Mouse (Mus musculus) kidney, adult 9 months (tissue): ENCODE results near the gene Hivep3.

Experiments used
- DNase-seq: peaks from one replicate; pipeline ENCODE4 v3.0.0; 2022

Hivep3 gene

DNA sequence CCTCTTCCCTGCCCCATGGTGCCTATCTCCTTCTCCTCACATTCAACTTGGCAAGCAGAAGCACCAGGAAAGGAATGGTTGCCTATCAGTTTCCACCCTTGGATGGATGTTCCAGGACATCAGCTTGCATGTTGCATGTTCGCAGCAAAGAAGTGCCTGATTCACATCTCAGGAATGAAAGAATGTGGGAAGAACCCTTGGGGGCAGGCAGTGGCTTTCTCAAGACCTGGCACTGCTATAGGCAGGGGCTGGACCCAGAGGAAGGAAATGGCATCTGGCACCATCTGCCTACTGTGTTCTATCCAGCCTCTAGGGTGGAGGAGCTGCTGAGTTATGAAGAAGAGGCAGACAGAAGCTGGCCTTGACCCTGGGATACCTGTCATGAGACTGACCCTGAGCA is 296.4 kb downstream of the Hivep3 start:
- no peak for DNase-seq

DNA sequence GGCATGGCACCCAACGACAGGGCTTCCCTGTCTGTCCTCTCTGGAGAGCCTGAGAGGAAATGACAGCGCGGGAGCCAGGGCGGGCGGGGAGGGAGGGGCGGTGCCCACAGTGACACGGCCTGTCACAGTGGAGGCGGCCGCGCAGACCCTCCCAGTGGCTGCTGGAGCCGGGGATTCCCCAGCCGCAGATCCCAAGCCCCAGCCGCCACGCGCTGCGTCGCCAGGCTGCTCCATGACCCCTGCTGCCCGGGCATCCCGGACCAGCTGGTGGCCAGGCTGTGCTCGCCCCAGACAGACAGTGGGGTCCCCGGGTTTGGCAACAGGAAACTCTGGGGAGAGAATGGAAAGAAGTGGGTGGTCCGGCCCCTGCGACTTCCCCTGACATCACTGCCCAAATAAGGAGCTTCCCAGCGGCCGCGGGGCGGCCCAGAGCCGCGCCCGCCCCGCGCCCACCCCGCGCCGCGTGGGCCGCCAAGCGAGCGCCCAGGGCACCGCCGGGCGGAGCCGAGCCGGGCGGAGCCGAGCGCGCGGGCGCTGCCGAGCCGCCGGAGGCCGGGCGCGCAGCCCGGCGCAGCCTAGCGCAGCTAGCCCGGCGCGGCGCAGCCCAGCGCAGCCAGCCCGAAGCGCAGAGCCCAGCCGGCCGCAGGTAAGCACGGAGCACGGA is 298.9 kb downstream of the Hivep3 start:
- peak; percentile 48 for DNase-seq

DNA sequence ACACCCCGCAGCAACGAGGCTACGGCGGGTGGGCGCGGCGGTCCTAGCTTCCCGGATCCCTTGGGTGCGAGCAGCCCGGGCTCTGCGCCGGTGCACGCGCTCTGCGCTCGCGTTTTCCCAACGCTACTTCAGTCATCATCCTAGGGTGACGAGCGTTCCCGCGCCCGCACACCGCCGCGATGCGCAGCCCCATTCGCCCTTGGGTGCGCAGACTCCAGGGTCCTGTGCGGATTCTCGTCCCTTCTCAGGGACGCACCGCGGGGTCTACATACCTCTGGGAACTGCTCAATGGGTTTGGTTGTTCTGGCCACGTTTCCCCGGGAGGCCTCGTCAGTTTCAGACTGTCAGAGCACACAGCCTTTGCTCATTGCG is 299.4 kb downstream of the Hivep3 start:
- no peak for DNase-seq

DNA sequence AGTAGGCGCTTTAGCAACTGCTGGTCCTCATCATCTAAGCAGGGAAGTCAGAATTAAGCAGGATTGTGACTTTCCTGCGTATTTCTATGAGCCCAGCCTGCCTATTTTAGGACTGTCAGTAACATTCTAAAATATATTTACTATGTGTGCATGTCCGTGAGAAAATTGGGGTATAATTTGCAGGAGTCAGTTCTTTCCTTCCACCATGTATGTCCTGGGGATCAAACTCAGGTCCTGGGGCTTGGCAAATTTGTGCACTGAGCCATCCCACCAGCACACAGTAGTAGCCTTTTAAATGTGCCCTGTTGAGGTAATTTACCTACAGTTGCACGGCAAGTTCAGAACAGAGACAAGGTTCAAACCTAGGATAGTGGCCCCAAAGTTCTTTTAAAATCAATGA is 302.7 kb downstream of the Hivep3 start:
- no peak for DNase-seq

DNA sequence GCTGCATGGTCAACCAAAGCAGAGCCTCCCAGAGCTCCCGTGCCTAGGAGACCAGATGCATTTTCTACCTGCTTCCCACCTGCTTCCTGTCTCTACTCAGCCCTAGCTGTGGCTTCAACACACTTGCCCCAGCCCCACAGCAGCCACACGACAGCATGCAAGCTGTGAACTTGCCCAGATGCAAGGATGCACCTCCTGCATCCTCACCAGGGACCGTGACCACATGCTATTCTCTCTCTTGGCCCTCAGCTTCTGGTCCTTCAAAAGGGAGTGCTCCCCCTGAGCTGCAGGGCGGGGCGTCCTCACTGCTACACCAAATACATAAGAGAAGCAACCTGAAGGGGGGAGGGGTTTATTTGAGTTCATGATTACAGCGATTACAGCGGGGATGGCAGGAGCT is 303.4 kb downstream of the Hivep3 start:
- DNase-seq: no peak

DNA sequence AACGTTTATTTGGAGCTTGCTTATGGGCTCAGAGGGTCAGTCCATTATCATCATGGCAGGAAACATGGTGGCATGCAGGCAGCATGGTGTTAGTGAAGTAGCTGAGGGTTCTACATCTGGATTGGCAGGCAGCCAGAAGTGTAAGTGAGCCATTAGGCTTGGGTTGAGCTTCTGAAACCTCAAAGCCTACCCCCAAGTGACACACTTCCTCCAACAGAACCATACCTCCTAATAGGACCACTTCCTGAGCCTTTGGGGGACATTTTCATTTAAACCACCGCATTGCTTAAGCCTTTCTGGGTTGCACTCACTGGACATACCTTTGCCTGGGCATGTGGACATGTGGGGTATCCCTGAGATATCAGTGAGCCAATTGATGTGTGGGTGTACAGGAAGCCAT is 307.9 kb downstream of the Hivep3 start:
- DNase-seq: no peak

DNA sequence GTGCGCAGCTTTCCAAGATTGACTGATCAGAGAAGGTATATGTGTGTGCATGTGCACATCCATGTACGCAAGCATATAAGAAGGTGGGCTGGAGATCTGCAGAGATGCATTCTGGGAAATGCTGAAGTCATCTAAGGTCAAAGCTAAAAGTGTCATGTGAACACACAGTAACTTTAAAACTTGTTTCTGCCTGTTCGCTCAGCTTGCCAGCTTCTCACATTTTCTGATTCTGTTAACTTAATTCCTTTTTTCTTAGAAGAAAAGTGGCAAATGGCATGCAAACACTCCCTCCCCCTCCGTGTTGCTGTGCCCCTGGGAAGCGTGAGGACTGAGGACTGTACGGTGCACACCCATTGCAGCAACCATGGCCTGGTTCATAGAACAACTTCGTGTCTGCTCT is 308.9 kb downstream of the Hivep3 start:
- DNase-seq: no peak

DNA sequence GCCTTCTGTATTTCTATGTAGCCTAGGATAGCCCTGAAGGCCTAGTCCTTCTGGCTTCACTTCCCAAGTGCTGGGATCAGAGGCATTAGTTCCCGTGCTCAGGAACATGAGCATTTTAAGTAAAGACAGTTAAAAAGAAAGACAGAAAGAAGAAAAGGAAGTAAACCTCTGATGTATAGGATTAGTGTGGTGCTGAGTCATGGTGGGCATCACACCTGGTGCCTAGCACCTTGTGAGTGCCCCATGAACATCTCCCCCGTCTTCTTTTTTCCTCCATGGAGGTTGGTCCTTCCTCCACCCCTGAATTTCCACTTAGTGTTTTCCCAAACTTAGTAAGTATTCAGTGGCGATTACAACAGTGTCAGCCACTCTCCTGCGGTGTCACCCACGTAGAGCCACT is 311.0 kb downstream of the Hivep3 start:
- DNase-seq: no peak

DNA sequence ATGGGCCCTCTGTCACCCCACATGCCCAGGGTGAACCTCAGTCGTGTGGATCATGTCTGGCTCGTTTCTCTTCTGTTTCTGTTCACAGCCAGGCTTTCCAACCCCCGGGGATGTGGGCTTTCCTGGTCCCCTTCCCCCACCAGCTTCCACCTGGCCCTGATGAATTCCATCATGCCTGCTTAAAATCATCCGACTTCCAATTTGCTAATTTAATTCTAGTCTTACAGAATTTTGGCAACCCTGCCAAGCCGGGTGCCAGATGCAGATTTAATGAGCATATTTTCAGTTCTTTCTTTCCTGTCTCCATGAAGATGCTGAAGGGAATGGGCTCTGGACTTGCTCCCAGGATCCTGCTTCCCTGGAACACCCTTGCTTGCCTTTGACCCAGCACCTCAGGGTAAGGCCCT is 311.6 kb downstream of the Hivep3 start:
- DNase-seq: no peak

DNA sequence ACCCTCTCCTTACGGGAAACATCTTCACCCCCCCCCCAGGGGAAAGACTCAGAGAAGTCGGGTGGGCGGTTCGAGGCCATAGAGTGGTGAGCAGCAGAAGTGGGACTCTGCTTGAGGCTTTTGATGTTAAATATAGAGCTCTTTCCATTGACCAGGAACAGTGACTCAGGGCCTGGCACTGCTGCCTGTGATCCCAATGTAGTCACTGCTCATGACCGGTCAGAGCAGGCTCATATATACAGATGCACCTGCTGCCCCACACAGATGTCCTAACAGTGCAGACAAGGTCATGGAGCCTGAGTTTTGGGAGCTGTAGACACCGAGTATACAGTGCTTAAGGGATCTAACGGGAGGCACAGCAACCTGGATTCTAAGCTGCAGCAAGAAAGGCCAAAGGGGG is 312.3 kb downstream of the Hivep3 start:
- DNase-seq: no peak

DNA sequence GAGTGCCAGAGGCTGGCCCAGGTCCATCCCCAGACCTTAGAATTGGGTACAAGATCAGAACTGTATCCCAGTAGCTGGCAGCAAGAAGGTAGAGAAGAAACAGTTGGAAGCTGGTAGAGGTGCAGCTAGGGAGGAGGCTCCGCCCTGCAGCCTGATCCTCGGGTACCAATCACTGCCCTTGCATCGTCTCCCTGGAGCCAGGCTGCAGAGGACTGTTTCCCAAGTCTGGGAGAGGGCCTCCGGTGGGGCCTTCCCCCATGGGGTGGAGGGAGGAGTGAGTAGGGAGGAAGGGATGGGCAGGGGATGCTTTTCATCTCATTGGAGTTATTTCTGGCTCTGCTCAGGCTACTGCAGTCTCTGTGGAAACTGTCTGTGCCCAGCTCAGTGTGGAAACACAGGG is 313.5 kb downstream of the Hivep3 start:
- DNase-seq: no peak

DNA sequence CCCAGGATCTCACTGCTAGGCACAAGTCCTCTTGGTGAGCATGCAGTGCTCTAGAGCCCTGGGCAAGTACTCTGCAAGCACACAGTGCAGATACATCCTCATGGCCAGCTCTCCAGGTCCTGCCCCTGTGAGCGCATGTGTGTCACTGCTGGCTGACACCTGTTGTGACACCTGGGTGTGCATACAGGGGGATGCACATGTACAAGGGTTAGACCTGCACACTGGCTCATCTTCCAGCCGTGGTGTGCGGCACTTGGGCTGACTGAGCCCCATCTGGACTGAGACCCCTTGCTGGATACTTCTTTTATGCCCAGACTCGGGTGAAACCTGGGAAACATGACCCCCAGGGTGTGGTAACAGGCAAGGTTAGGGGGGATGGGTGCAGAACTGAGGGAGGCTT is 314.7 kb downstream of the Hivep3 start:
- no peak for DNase-seq

DNA sequence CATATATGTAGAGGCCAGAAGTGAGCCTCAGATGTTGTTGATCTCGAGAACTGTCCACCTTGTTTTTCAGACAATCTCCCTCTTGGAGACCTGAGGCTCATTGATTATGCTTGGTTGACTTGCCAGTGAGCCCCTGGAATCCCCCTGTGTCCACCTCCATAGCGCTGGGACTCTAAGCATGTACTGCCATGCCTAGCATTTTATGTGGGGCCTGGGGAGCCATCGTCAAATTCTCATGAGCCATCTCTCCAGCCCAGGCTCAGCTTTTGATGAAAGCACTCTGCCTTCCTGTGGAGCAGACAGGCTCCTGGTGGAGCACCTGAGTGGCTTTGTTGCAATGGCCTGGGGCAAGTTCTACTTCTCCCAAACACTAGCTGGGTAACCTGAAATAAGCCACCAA is 316.3 kb downstream of the Hivep3 start:
- no peak for DNase-seq

DNA sequence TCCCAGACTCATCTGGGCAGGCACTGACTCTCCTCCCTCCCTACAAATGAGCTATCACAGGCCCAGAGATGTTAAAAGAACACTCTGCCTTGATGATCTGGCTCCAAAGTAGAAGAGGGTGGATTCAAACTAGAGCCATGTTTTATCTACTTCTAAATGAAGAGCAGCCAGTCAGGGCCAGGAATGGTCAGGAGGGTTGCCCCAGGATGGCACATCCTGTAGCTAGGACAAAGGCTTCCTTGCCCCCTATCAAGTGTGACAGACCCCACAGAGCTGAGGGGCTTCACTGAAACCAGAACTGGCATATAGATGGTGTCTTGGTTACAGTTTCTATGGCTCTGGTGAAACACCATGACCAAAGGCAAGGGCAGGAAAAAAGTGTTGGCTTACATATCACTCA is 318.9 kb downstream of the Hivep3 start:
- DNase-seq: no peak

DNA sequence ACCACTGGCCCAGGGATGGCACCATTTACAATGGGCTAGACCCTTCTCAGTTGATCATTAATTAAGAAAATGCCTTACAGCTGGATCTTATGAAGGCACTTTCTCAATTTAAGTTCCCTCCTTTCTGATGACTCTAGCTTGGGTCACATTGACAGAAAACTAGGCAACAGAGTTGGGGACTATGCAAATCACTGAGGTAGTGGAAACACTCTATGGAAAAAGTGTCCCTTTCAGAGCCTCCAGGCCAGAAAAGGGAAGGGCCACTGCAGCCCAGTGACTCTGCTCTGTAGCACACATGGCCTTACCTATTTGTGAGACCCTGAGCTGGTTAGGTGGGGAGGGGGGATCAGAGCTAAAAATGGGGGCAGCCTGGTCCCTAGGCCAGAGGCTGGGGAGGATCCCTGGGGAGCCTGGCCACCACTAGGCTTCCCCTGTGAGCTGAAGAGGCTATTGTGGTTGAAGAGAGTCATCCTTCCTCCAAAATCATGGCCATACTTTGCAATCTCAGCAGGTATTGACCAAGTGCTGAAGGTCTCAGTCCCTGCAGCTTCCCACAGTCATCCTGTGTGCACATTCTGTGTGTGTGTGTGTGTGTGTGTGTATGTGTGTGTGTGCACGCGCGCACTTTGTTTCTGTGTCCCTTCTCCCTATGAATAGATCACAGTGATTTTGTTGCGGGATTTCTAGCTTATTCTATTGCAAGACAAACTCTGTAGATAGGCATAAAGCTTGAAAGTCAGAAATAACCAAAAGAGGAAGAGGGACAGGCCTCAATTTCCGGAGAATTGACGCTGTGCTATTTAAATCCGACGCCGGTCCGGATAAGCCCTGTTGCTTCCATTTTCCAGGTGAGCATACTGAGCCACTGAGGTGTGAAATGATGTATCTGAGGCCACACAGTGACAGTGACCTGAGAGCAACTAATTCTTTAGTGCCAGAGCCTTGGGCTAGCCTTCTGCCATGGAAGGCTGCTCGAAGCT is 319.7 kb downstream of the Hivep3 start:
- no peak for DNase-seq

DNA sequence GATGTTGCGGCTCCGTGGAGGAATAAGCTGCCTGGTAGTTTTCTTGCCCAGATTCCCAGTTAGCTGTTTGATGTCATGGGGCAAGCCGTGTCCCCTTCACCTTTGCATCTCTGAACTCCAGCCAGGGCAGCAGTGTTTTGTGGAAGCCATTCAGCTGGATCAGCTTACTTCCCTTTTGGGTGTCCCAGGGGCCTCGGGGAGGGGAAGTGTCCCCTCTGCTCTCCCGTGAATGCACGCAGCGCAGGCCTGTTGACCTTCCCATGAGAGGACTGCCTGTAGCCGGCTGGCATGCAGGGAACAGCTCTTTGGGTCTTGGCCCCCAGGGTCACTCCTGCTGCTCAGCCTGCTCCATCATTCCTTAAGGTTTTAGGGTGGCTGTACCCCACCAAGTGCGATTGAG is 320.6 kb downstream of the Hivep3 start:
- no peak for DNase-seq

DNA sequence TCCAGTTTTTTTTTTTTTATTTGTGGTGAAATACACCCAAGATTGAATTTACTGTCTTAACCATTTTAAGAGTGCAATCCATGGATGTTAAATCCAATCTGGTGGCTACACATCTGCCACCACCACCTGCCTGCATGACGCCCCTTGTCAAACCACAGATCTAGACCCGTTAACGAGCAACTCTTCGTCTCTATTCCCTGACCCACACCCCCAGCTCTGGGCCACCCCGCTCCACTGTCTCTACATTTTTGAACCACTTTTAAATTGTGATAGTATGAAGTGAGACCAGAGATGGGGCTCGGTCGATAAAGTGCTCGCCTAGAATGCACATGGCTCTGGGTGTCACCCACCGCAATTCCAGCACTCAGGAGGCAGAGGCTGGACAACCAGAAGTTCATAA is 322.9 kb downstream of the Hivep3 start:
- no peak for DNase-seq

DNA sequence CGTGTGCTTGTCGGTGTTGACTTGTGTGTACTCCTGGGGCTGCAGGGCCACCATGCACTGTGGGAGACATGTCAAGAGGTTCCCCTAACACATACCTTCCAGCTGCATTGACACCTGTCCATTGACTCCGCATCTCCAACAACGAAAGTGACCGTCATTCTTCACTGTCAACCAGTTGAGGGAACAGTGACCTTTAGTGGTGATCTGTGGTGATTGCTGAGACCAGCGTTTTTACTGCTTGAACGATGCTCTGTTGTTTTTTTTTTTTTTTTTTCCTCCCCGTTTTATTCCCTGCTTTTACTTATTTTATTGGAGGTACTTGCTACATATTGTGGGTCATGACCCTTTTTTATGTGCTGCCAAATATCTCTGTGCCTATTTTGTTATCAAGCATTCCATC is 323.9 kb downstream of the Hivep3 start:
- DNase-seq: no peak

DNA sequence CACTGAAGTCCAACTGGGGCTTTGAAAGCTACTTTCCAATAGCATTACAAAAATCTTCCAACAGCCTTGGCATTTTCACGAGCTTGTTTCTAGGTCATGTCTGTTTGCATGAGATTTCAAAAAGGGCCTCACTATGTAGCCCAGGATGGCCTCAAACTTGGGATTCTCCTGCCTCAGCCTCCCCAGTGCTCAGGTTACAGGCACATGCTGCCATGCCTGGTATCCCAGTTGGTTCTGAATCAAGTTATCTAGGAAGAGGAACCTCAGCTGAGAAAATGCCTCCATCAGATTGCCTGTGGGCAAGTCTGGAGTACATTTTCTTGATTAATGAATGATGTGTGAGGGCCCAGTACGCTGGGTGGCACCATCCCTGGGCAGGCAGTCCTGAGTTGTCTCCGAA is 324.6 kb downstream of the Hivep3 start:
- no peak for DNase-seq

DNA sequence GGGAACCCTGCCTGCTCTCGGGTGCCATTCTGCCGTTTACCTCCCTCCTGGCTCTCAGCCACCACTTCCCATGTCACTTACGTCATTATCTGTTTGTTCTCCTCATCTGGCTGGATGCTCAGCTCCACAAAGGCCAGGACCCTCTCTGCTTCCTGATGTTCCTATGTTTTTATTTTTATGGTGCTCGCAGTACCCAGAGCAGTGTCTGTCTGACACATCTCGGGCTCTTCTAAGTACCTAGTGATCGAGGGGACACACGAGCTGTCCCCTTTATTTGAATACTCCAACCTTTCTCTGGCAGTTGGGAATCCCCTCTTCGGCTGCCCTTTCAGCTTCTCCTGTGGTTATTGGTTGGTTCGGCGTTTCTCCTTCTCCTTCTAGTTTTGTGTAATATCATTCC is 325.2 kb downstream of the Hivep3 start:
- DNase-seq: no peak

DNA sequence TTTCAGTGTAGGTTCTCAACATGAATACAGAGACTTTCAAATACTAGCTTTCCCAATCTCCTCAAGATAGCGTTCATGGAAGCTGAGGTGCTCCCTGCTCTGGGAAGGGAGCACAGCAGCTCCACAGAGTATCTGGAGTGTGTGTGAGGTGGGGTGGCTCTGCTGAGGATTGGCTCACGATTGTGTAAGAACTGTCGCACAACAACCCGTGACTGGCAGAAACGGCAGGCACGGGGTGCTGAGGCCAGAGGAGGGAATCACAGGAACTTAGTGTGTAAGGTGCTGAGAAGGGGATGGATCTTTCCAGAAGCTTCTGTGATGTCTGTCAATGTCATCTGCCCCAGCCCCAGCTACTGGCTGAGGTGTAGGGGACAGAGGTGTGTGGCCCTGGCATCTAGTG is 328.1 kb downstream of the Hivep3 start:
- DNase-seq: no peak

DNA sequence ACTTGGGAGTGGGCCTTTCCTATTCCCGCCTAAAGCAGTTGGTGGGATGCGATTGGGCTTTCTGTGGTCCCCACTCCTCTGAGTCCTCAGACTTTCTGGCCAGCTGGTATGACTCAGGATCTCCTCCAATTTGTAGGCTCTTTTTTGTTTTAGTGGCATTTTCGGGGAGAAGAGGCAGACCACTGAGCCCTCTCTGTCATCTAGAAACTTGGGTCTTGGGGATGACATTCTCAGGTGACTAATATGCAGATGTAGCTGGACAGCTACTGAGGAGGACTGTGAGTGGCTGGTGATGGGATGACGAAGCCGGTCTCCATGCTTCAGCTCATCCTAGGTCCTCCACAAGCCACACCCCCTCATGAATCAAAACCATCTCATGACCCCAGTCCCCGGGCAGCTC is 328.6 kb downstream of the Hivep3 start:
- DNase-seq: no peak

DNA sequence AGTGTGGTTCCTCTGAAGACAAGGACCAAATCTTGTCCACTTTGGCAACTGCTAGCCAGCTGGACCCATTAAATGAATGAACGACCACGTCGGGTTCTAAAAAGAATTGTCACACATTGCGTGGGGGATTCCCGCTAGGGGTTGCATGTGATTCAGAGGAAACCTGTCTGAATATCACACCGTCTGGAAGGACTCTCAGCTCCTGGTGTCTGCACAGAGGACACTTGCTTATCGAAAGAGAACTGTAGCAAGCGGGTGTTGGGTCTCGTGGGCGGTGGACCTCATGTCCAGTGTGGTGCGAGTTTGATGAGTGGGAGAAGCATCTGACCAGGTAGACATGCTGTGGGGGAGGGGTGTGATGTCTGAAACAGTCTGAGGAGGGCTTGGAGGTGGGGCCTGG is 329.2 kb downstream of the Hivep3 start:
- no peak for DNase-seq

DNA sequence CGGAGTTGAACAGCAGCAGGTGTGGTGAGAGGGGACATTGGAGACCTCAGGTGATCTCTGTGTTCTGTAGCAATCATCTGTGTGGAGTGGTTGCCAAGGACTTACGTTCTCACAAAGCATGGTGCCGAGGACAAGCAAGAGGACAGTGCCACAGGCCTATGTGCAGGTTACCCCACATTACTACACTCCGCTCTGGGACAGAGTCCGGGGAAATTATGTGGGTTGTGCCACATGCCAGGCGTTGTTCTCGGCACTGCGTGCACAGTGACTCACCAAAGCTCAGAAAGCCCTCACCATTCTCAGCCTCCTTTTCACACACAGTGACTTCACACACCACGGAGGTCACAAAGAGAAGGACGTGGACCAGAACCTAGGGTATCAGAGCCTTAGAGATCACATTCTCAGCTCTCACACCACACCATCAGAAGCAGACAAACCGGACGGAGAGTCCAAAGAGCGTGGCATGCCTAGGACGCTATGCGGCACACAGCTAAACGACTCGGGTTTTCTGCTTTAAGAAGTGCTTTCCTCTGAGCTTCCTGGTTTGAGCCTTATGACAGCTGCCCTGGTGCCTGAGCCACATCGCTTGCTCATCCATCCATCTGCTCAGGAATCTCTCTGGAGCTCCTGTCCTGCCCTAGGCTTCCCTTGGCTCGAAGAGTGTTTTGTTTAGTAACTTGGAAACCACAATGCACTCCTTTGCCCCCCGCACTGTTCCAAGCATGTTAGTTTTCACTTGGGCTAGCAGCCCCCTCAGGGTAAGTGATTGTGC is 330.0 kb downstream of the Hivep3 start:
- DNase-seq: no peak
